Mouse (Mus musculus) right cerebral cortex, postnatal 25 days (tissue): ENCODE measurements around the gene Map4k4.

Experiments
- DNase-seq: peaks from one replicate; pipeline ENCODE4 v3.0.0; 2022

Map4k4 gene

GRCm38 (mm10) chr1:39900181-39901005 is at the start of gene Map4k4:
TSS of gene Map4k4 (plus strand) at chr1:39900913.
- DNase-seq = peak; percentile 81

GRCm38 (mm10) chr1:39855949-39856348 is 44.8 kb upstream of the Map4k4 start:
- DNase-seq = no peak

- no peak for DNase-seq
Observed at GRCm38 (mm10) chr1:39856795-39857447, 43.8 kb upstream of the Map4k4 start.

- no peak for DNase-seq
Observed at GRCm38 (mm10) chr1:39857448-39857820, 43.3 kb upstream of the Map4k4 start.

- no peak for DNase-seq
Observed at GRCm38 (mm10) chr1:39859213-39859612, 41.5 kb upstream of the Map4k4 start.

GRCm38 (mm10) chr1:39866367-39867141 is 34.2 kb upstream of the Map4k4 start:
- DNase-seq = no peak

- no peak for DNase-seq
Observed at GRCm38 (mm10) chr1:39867142-39867525, 33.6 kb upstream of the Map4k4 start.

- no peak for DNase-seq
Observed at GRCm38 (mm10) chr1:39867966-39868593, 32.6 kb upstream of the Map4k4 start.

- no peak for DNase-seq
Observed at GRCm38 (mm10) chr1:39868825-39869571, 31.7 kb upstream of the Map4k4 start.

GRCm38 (mm10) chr1:39869721-39870201 is 31.0 kb upstream of the Map4k4 start:
- DNase-seq = no peak

- DNase-seq = no peak
Observed at GRCm38 (mm10) chr1:39877981-39878380, 22.7 kb upstream of the Map4k4 start.

GRCm38 (mm10) chr1:39882505-39882904 is 18.2 kb upstream of the Map4k4 start:
- DNase-seq = no peak

GRCm38 (mm10) chr1:39884803-39885515 is 15.8 kb upstream of the Map4k4 start:
- DNase-seq = no peak

GRCm38 (mm10) chr1:39887997-39888396 is 12.7 kb upstream of the Map4k4 start:
- DNase-seq = no peak

- DNase-seq = no peak
Observed at GRCm38 (mm10) chr1:39889429-39889828, 11.3 kb upstream of the Map4k4 start.

- no peak for DNase-seq
Observed at GRCm38 (mm10) chr1:39889973-39890372, 10.7 kb upstream of the Map4k4 start.

GRCm38 (mm10) chr1:39893153-39893880 is 7.4 kb upstream of the Map4k4 start:
- DNase-seq = no peak

GRCm38 (mm10) chr1:39895097-39895496 is 5.6 kb upstream of the Map4k4 start:
- no peak for DNase-seq

GRCm38 (mm10) chr1:39895506-39895905 is 5.2 kb upstream of the Map4k4 start:
- no peak for DNase-seq

- DNase-seq = no peak
Observed at GRCm38 (mm10) chr1:39896581-39896980, 4.1 kb upstream of the Map4k4 start.

- no peak for DNase-seq
Observed at GRCm38 (mm10) chr1:39898686-39899085, 2.0 kb upstream of the Map4k4 start.
